Mouse (Mus musculus) naive thymus-derived CD4-positive, alpha-beta T cell, adult 2 months (primary cell): ENCODE data around the gene Fbxo10.
"Not testable (repeated sequence)": the region's sequence is repeated elsewhere in the genome, so short reads cannot be mapped to it uniquely, and the experiment has no call there.

Experiments
- DNase-seq: peaks from one replicate; pipeline ENCODE4 v3.0.0-alpha.2; 2011; ENCODE audit warnings: low read depth

Gene Fbxo10

GRCm38 (mm10) chr4:45047286-45047887 lies 37.0 kb downstream of the Fbxo10 start:
- no peak for DNase-seq

- no peak for DNase-seq
Observed at GRCm38 (mm10) chr4:45046679-45047078, 37.7 kb downstream of the Fbxo10 start.

- no peak for DNase-seq
Observed at GRCm38 (mm10) chr4:45040795-45041194, 43.6 kb downstream of the Fbxo10 start.

GRCm38 (mm10) chr4:45039546-45039945 lies 44.9 kb downstream of the Fbxo10 start:
- not testable (repeated sequence) for DNase-seq

- not testable (repeated sequence) for DNase-seq
Observed at GRCm38 (mm10) chr4:45038879-45039278, 45.5 kb downstream of the Fbxo10 start.

GRCm38 (mm10) chr4:45037455-45038410 lies 46.7 kb downstream of the Fbxo10 start:
- DNase-seq = no peak

GRCm38 (mm10) chr4:45036571-45036970 lies 47.8 kb downstream of the Fbxo10 start:
- no peak for DNase-seq

- no peak for DNase-seq
Observed at GRCm38 (mm10) chr4:45036048-45036447, 48.4 kb downstream of the Fbxo10 start.

GRCm38 (mm10) chr4:45034693-45035628 lies 49.4 kb downstream of the Fbxo10 start:
- DNase-seq = no peak

- no peak for DNase-seq
Observed at GRCm38 (mm10) chr4:45032586-45032985, 51.8 kb downstream of the Fbxo10 start.

GRCm38 (mm10) chr4:45026459-45026858 lies 57.9 kb downstream of the Fbxo10 start:
- DNase-seq = no peak

GRCm38 (mm10) chr4:45019009-45019408 lies 65.4 kb downstream of the Fbxo10 start:
- peak; percentile 35 for DNase-seq

GRCm38 (mm10) chr4:45018452-45018980 lies 65.9 kb downstream of the Fbxo10 start, which contains the start of gene Polr1e:
Gene Polr1e, plus strand, starts transcription at chr4:45018583.
- peak; percentile 95 for DNase-seq

- DNase-seq = peak; percentile 81
Observed at GRCm38 (mm10) chr4:45015615-45016014, 68.8 kb downstream of the Fbxo10 start.

- no peak for DNase-seq
Observed at GRCm38 (mm10) chr4:45013537-45013936, 70.9 kb downstream of the Fbxo10 start.

GRCm38 (mm10) chr4:45013031-45013431 lies 71.4 kb downstream of the Fbxo10 start:
- DNase-seq = no peak

- peak; percentile 100 for DNase-seq
Observed at GRCm38 (mm10) chr4:45012105-45012975, 72.1 kb downstream of the Fbxo10 start, which contains the start of gene Zbtb5. Gene Zbtb5, minus strand, starts transcription at chr4:45012412.

GRCm38 (mm10) chr4:45011581-45012104 lies 72.8 kb downstream of the Fbxo10 start:
- peak; percentile 71 for DNase-seq

- DNase-seq = peak; percentile 22
Observed at GRCm38 (mm10) chr4:45010806-45011415, 73.5 kb downstream of the Fbxo10 start.

GRCm38 (mm10) chr4:45005452-45005851 lies 79.0 kb downstream of the Fbxo10 start:
- no peak for DNase-seq
